Mouse (Mus musculus) ES-E14 (cell line): ENCODE data around the gene Fbxo11. TPM values are rescaled to one million over a fixed set of nuclear protein-coding genes. Genes with fewer than 3 reads are reported as not detected.
A peak's percentile ranks its signal among the peaks of the same experiment; 100 is the strongest.

Source experiments
- DNase-seq: peaks from one replicate; pipeline ENCODE4 v3.0.0-alpha.2; 2013; ENCODE audit warnings: low read depth, low spot score
- H3K27ac ChIP-seq: 2 replicates; pipeline ENCODE4 v1.5.1; 2012; ENCODE audit warnings: low read depth, mild to moderate bottlenecking, low read length, moderate library complexity, mixed read lengths; ENCODE audit not compliant: poor library complexity, insufficient read depth, severe bottlenecking
- H3K36me3 ChIP-seq: 2 replicates; pipeline ENCODE4 v1.6.1; 2012; ENCODE audit warnings: mild to moderate bottlenecking, low read length, moderate library complexity, mixed read lengths; ENCODE audit not compliant: control insufficient read depth, poor library complexity, insufficient read depth, severe bottlenecking
- H3K4me1 ChIP-seq, 2 experiments: fragments of 150-350 bp in 1 of 2; sonication (generic) in 1 of 2; 2 replicates each; pipeline ENCODE4 v1.6.1; 2012; ENCODE audit warnings: low read length in 2 of 2, mild to moderate bottlenecking in 1 of 2, mixed read lengths in 1 of 2; ENCODE audit not compliant: control insufficient read depth in 2 of 2, insufficient read depth in 2 of 2, poor library complexity in 1 of 2
- H3K4me3 ChIP-seq, 2 experiments: fragments of 150-350 bp in 1 of 2; sonication (generic) in 1 of 2; 2 replicates each; pipeline ENCODE4 v1.5.1; 2012; ENCODE audit warnings: low read length in 2 of 2, low read depth in 1 of 2, mild to moderate bottlenecking in 1 of 2, mixed read lengths in 1 of 2; ENCODE audit not compliant: insufficient read depth in 1 of 2, poor library complexity in 1 of 2, severe bottlenecking in 1 of 2
- H3K9ac ChIP-seq: 2 replicates; pipeline ENCODE4 v1.6.1; 2012; ENCODE audit warnings: low read depth, mild to moderate bottlenecking, low read length, mixed read lengths; ENCODE audit not compliant: poor library complexity, insufficient read depth, severe bottlenecking
- H3K9me3 ChIP-seq: fragments of 150-350 bp; sonication (generic); 2 replicates; pipeline ENCODE4 v1.6.1; 2012; ENCODE audit warnings: low read depth, mild to moderate bottlenecking, low read length; ENCODE audit not compliant: control insufficient read depth, insufficient read depth
- CHD2 ChIP-seq: IDR thresholded peaks from 2 replicates; pipeline ENCODE4 v1.6.1; 2014; ENCODE audit warnings: mild to moderate bottlenecking, low read depth, low read length, inconsistent platforms
- HCFC1 ChIP-seq: IDR thresholded peaks from 2 replicates; pipeline ENCODE4 v1.6.1; 2012; ENCODE audit warnings: low read length, inconsistent platforms, borderline replicate concordance; ENCODE audit not compliant: insufficient read depth
- MAFK ChIP-seq: IDR thresholded peaks from 2 replicates; pipeline ENCODE4 v1.6.1; 2014; ENCODE audit warnings: mild to moderate bottlenecking, low read depth, low read length, inconsistent platforms; ENCODE audit not compliant: insufficient read depth
- ZC3H11A ChIP-seq: IDR thresholded peaks from 2 replicates; pipeline ENCODE4 v1.6.1; 2012; ENCODE audit warnings: low read depth, mild to moderate bottlenecking, inconsistent platforms, low read length, borderline replicate concordance
- ZNF384 ChIP-seq: IDR thresholded peaks from 2 replicates; pipeline ENCODE4 v1.6.1; 2012; ENCODE audit warnings: low read depth, low read length, inconsistent platforms
- in situ Hi-C, 2 experiments: fragments of 600-800 bp; cut with MboI; formaldehyde crosslinking; loops; one replicate each; pipeline ENCODE4 v1.15.1; 2025; ENCODE audit warnings: low sequenced_read_pairs in 2 of 2, inconsistent platforms in 1 of 2; ENCODE audit not compliant: unreplicated experiment in 2 of 2
- total RNA-seq: library from RNA; depleted of rRNA; stranded (reverse); fragments of 300-350 nt; gene quantifications from 2 replicates; pipeline ENCODE4 v1.2.3, GENCODE M21; 2012; rRNA removed

Fbxo11 gene
- total RNA-seq = 19.0 and 23.5 TPM in 2 replicates

DNA sequence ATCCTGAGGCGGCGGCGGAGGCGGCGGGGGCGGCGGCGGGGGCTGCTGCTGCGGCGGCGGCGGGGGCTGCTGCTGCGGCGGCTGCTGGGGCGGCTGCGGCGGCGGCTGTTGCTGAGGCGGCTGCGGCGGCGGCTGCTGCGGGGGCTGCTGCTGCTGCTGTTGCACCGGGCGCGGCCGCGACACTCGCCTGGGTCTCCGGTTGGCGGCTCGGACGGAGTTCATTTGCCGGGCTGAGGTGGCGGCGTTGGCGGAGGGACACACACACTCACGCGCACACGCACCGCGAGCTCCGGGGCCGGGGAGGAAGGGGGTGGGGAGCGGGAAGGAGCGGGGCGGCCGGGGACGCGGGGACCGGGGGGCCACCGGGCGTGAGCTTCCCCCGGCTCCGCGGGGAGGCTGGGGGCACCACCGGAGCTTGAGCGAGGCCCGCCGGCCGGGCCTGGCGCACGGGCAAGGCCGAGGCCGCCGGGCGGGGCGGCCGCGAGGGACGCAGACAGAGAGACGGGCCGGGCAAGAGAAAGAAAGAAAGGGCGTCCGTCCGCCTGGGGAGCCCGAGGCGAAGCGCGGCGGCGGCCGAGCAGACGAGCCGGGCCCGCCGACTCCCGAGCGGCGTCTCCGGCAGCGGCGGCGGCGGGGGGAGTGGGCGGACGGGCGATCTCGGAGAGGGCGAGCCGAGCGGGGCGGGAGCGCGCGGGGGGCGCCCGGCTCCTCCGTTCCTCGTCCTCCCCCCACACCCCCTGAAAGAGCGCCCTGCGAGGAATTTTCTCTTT is at the start of gene Fbxo11:
Gene Fbxo11, minus strand, starts transcription at position 261 of the 770 bp plus-strand sequence.
- Histone ChIP-seq H3K27ac (peak within 1 kb of the TSS; percentile 97), H3K4me3 (peak within 1 kb of the TSS; percentile 92 to 97), H3K4me1 (peaks cover 3 to 4% of the 10 kb centered on the region in 2 experiments; a peak in 2 of 4 replicates), H3K36me3 (no peaks in the 10 kb centered on the region), H3K9ac (peak within 1 kb of the TSS; percentile 98), H3K9me3 (no peaks in the 10 kb centered on the region)
- no peak for DNase-seq
- TF ChIP-seq ZNF384 (no peak), CHD2 (no peak), HCFC1 (no peak)
- in situ Hi-C loops = no loop called here

DNA sequence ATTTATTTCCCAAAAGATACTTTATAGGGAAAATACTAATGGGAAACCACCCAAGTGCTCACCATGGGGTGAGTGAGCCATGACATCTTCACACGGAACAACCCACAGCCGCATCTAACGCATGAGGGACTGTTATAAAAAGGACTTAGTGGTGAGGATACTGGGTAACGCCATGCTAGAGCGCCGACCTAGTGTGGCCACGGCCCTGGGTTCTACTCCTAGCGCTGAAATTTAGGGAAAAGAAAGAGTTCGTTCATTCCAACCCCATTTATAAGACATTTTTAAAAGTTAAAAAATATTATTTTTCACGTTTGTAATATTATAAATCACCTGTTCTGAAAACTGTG is 48.8 kb upstream of the Fbxo11 start:
- Histone ChIP-seq H3K36me3 (no peaks in the 10 kb centered on the region), H3K4me1 (peaks cover 3 to 5% of the 10 kb centered on the region in 2 experiments; a peak in 3 of 4 replicates), H3K9ac (no peak overlapping the region), H3K27ac (no peak overlapping the region), H3K9me3 (no peaks in the 10 kb centered on the region), H3K4me3 (no peak overlapping the region)
- no peak for DNase-seq
- in situ Hi-C loops = no loop called here
- TF ChIP-seq MAFK (no peak), HCFC1 (no peak), CHD2 (no peak), ZC3H11A (no peak), ZNF384 (no peak)

DNA sequence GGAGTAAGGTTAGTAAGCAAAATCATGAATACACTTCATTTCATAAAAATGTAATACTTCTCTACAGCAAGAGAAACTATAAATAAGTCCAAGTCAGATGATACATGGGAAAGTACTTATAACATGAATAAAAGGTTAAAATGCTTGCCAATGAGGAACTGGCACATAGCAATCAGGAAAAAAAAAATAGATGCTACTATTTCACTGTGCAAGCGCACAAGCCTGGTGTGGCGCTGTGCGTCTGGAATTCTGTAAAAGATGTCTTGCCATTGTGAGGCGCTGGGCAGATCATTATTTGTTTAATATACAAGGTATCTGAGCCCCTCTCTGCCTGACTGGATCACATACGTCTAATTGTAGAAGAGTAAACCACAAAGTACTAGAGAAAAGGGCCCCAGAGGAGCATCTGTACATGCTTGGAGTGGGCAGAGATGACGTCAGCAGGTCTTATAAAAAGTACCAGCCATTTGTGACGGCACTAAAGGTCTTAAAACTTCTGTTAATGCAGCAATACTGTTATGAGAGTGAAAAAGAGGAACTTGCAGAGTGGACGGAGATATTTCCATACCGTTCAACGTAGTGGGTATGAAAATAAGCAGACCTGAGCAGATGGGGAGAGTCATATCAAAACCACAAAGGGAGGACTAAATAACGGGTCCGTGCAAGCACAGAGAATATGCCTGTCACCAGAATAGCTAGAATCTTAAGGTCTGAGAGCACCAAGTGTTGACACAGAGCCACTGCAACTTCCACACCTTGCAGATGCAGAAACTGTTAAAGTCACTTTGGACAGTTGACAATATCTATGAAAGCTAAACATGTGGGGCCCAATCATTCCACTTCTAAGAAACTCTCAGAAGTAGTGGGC is 48.2 kb upstream of the Fbxo11 start:
- in situ Hi-C loops = no loop called here

DNA sequence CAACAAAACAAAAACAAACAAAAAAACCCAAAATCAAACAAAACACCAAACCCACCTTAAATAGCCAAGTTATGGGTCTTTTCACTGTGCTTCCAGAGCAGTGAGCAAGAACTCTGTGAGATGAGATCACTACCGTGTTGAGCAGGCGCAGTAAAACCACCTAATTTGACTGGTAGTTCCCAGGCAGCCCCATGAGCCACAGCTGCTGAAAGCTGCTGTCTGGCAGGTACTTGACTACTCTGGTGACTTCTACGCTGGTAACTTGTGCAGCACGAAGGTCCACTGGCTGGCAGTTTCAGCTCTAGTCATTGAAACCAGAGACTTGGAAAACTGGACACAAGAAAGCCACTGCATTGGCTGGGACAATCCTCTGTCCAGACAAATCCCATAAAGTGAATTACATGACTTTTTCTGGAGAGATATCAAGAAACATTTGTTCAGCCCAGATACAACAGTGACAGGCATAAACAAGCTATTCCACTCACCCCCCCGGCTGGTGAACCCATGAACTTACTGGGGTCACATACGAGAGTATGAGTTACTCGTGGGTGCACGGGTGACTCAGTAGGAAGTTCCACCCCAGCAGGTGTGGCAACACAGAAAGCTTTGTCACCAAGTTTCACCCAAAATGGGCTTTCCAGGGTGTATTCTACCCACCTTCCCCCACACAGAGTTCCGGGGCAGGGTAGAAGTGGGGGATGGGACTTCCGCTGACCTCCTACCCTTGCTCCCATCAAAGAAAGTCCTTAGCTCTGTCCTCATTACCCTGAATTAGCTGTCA is 47.0 kb upstream of the Fbxo11 start:
- TF ChIP-seq MAFK = no peak
- TF ChIP-seq CHD2 = no peak
- no peak for TF ChIP-seq ZNF384
- no peak for TF ChIP-seq ZC3H11A
- no peak for TF ChIP-seq HCFC1
- peaks cover 3 to 5% of the 10 kb centered on the region in 2 experiments; a peak in 3 of 4 replicates for H3K4me1 ChIP-seq
- no peaks in the 10 kb centered on the region for H3K9me3 ChIP-seq
- H3K27ac ChIP-seq = no peak overlapping the region
- in situ Hi-C loops = no loop called here
- H3K9ac ChIP-seq = no peak overlapping the region
- H3K4me3 ChIP-seq = peak overlapping the region in 1 of 2 experiments; percentile 3; a peak in 1 of 4 replicates
- no peaks in the 10 kb centered on the region for H3K36me3 ChIP-seq
- no peak for DNase-seq

More for the DNA sequence above, 48.2 kb upstream of the Fbxo11 start:
- no peak for DNase-seq
- Histone ChIP-seq H3K9ac (no peak overlapping the region), H3K36me3 (no peaks in the 10 kb centered on the region), H3K9me3 (no peaks in the 10 kb centered on the region), H3K27ac (no peak overlapping the region), H3K4me1 (peaks cover 3 to 5% of the 10 kb centered on the region in 2 experiments; a peak in 3 of 4 replicates), H3K4me3 (no peak overlapping the region)
- TF ChIP-seq ZNF384 (no peak), HCFC1 (no peak), ZC3H11A (no peak), CHD2 (no peak), MAFK (no peak)
